Mouse (Mus musculus) monocyte, adult 2 months (primary cell): ENCODE results near the gene Pak7.
"Not testable (repeated sequence)": the region's sequence is repeated elsewhere in the genome, so short reads cannot be mapped to it uniquely, and the experiment has no call there.

Source experiments
- DNase-seq, 2 experiments: peaks; one replicate each; pipeline ENCODE4 v3.0.0; 2022; ENCODE audit warnings: low spot score in 2 of 2, low read depth in 1 of 2

Gene Pak7

DNA sequence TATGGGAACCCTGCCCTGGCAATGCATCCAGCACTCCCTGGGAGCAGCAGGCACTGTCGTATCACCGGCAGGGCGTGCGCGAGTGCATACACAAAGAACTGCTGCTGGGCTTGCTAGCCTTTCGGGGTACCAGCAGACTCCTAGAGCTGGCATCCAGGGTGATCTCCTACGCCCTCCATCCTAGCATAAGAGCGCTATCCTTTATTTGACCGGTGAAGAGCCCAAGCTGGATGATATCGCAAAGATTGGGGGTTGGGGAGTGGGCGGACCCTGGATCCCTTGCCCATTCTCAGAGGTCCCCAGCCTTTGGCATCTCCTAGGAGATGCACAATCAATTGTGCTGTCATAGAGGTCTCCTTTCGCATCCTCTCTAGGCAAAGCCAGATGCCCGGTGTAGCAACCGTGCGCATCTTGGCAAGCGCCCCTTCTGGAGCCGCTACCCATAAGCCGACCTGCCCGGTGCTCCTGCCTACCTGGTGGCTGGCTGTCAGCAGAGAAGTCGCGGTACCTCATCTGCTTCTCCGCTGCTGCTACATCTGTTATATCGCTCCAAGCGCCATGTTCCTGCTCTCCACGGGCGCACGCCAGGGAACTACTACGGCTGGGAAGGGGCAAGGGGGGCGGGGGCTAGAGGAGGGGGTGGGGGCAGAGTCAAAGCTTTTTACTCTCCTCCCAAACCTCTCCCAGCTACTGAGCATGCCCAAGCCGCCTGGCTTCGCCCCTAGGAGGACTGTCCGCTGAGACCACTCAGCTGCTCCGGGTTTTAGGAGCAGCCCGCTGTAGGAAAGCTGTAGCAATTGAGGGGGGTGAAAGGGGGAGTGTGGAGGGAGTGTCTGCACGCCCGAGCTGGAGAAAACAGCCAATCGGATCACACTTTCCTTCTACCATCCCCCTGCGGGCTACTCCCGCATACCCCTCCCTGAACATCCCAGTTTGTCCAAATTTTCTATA lies at the start of gene Pak7:
Gene Pak7, minus strand, starts transcription at position 787 of the 951 bp plus-strand sequence.
- DNase-seq, result no peak

DNA sequence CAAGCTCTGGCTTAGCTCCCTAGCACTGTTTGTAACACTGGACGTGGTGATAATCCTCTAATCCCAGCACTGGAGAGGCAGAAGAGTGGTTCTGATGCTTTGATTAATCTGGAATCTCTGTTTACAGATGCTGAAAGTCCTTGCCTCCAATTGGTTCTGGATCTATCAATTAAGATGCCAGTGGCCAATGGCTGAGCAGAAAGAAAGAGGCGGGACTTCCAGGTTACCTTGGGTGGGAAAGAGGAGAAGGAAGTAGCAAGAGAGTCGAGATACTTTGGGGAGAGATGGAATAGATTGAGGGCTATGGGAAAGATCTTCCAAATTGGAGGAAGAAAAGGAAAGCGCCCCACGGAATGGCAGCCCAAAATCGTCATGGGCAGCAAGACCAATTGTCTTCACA lies 37.8 kb upstream of the Pak7 start:
- no peak for DNase-seq

DNA sequence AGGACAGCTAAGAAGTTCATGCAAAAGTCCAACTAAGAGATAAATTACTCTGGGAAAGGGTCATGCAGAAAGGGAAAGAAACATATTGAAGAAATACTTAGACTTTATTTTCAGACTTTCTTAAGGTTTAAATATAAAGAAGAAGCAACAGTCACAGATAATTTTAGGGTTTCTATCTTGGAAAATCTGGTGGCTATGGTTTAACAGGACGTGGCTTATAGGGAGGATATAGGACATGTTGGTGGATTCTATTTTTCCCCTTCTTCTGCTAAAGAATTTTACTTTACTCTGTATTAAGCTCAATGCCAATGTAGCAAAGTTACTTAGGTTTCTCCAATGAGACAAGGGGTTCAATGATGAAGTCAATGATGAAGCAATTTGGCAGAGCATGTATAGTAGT lies 31.8 kb upstream of the Pak7 start:
- no peak for DNase-seq

DNA sequence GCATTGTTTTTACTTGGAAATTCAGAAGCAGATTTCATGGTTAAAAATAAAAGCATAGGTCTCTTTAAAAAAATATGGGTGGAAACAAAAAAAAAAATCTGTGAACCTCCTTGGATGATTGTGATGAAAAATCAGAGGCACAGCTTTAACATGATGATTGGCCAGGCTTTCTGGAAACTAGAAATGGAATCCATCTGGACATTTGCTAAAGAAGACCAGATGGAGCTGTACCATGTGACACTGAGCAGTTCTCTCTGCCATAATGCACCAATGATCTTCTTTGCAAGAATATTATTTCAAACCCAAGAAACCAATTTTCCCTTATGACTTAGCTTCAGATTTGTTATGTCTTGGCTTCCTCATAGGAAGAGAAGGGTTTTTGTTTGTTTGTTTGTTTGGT lies 28.6 kb upstream of the Pak7 start:
- DNase-seq, result no peak

DNA sequence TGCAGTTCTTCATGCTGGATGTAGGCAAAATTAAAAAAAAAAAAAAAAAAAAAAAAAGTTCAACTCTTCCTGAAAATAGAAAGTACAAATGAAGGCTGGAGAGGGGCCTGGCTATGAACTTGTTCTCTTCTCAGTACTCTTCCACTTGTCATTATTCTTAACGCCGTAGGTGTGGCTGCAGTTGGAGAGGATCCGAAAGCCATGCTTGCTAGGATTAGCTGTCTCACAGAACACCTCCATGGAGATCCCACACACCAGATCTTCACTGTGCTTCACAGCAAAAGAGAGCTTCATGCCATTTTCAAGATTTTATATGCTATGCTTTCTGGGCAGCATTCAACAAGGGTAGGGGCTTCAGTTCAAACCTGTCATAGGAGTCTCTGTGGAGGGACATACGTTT lies 14.8 kb upstream of the Pak7 start:
- DNase-seq, result no peak

DNA sequence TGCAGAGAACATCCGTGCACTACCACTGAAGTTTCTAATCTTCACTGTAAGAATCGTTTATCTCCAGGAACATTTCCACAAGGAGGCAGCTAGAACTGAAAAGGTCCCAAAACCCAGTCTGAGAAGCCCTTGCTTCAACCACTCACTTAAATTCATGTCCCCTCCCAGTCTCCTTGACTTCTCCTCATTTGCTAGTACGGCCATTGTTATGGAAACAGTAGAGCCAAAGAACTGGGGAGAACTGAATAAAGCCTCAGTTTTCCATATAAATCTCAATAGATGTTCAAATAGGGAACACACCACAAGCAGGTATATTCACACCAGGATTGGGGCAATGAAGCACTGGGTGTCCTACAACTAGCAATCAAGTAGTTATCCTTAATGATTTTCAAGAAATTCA lies 12.4 kb downstream of the Pak7 start:
- DNase-seq, result no peak

DNA sequence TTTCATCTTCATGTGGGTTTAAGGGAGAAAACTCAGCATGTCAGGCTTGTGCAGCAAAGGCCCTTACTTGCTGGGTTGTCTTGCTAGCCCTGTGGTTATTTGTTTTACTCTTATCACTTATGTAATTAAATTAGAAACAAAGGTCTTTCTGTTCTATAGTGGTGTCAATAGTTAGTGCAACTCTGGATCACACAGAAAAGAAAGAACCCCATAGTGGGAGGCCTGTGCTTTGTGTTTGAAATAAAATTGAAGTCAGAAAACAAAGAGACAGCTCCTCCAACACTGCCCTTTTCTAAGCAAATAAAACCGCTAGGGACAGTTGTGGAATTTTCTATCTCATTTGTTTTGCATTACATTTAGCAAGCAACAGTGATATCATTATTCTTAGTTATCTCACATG lies 15.4 kb downstream of the Pak7 start:
- no peak for DNase-seq

DNA sequence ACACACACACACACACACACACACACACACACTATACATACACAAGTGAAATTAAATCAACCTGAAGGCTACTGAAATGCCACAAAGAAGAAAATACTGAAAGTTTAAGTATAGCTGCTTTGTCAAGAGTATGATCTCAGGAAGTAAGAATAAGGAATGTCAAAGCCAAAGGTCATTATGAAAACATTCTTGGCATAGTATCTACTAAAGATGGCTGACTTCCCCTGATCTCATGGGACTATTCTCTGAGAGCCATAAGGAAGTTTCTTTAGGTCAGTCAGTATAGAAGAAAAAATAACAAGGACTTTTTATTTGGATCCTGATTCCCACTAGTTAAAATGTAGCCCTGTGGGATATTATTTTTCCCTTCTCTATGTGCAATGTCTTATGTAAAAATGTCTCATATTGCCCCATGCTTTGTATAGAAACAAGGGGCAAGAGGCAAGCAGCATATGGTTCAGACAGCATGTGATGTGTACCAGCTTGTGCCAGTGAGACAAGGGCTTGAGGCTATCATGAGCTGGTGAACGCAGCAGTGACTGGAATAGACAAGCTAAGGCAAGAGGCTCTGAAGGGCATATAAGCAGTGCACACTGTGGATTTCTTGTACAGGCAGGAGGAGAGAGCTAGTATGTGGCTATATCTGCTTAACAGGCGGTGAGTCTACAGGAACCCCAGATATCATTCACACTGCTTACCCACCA lies 36.2 kb downstream of the Pak7 start:
- no peak for DNase-seq

DNA sequence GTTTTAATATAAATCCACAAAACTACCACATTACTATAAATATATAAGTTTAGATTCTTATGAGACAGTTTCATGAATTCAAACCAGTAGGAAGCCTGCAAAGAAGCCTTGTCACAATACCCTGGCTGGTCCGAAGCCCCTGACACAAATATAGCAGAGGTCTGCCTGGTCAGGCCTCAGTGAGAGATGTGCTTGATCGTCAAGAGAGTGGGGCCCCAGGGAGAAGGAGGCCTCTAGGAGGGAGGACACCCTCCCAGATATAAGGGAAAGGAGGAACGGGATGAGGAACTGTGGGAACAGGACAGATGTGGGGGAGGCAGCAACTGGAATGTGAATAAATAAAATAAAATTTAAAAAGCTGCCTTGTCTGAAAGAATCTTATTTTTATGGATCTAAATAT lies 37.3 kb downstream of the Pak7 start:
- no peak for DNase-seq

DNA sequence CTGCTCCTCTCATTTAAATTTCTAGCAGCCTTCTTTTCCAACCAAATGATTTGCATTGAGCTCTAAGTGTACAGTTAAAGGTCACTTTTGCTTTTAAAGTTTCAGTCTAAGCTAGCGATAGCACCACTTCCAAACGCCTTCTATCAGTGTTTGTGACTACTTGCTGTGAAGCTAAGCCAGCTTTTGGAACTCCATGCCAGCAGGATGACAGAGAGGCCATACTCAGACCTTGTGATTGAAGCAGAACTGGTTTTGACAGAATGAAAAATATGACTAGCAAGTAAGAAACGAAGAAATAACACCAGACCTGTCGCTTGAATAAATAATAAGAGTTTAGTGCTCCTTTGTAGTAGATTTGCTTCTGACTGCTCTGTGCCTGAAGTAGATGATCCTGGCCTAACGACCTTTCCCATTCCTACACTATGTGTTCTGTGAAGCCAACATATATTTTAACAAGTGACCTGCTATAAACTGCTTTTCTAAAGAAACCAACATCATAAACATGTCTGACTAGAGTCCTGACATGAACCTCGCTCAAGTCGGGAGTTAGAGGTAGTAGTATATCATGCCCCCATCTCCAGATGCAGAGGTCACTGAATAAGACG lies 38.0 kb downstream of the Pak7 start:
- DNase-seq, result no peak

DNA sequence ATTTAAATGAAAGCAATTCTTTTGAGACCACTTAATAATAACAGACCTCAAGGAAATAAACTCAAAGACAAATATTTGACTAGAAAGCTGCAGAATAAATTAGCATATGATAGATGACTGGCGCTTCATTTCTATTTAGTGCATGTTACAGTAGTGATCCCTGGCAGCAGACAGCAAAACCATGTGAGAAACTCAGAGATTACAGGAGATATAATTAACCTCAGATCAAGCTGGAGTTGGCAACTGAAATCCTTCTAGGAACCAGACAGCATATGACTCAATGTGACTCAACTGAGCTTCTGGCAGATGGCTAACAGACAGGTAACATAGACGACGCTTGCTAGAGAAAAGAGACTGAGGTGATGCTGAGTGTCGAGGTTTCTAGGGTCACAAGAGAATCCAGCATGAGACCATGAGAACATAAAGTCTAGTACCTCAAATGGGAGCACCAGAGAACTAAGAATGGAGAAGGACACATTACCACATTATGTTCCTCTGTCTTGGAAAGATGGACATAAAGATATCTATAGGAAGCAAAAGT lies 43.5 kb downstream of the Pak7 start:
- not testable (repeated sequence) for DNase-seq

DNA sequence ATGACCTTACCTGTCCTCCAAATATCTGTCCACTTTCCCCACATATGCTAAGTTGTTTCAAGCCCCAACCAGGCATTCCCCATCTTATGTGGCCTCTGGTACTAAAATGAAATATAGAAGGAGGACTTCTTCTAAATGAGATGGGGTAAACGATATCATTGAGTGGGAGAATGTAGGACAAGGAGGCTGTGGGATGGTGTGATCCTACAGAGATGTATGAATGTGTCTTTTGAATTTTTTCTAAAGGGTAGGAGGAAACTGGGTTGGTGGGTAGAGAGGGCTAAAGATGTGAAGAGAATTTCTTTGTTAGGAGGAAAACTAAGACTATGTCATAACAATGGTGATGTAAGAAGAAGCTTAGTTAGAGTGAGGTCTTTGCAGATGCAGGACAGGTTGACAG lies 57.8 kb downstream of the Pak7 start:
- no peak for DNase-seq

DNA sequence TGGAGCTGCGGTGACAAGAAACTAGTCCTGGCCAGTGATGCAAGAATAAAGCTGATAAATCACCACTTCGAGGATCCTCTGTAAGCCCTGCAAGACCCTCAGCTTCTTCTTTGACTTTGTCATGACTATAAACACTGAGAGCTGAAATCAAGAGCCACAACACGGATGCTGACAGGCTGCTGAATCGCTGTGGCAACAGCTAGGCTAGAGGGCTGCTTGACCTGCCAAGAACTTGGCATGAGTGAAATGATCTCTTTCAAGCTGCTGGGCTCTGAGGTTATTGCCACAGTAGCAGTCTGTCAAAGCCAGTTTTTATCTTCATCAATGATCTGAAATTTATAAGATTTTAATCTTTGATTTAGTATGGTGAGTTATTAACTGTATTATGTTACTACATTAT lies 62.1 kb downstream of the Pak7 start:
- no peak for DNase-seq

DNA sequence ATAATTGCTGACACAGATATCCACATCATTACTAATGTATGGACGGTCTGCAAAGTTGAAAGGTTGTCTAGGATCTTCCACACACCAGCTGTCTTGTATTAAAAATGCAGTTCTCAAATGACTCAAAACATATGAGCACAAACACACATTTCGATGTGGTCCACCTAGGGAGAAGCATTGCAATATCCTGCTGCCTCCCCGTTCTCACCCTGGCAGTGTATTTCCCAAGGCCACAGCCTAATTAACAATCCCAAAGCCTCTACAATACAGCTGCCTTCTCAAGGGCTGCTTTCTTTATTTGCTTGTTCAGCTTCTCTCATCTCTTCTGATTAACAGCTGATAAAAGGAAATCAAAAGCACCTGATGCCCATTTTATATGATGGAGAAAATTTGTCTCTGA lies 78.5 kb downstream of the Pak7 start:
- DNase-seq, result no peak

DNA sequence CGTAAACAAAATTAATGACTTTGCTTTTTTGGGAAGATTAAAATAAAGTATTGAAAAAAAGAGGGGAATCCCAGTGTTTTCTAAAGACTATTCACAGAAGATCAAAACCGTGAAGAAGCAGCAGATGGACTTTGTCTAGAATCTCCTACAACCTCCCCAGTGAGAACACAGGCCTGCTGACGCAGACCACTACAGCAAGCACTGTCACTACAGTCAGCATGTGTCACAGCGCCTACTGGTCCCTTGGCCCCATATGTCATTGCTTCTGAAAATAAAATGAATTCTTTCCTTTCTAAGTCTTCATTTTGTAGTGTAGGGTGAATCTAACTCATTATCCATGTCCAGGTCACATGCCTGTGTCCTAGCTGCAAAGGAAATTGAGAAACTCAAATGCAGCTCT lies 79.0 kb downstream of the Pak7 start:
- no peak for DNase-seq

DNA sequence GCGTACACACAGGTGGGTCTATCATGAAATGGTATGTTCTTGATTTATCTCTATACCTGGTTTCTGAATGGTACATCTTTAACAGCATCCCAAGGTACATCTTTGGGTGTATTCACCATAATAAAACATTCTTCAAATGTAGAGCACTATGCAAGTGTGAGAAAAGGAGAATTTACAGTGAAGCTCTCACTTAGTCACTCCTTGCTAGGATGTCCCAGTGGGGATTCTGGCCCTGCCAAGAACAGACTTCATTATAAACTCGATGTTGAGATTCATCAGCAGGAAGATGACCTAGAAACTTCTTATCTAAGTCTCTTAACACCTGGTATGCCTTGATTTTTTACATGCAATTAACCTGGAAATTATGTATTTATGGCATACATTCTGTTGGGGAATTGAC lies 85.6 kb downstream of the Pak7 start:
- no peak for DNase-seq

DNA sequence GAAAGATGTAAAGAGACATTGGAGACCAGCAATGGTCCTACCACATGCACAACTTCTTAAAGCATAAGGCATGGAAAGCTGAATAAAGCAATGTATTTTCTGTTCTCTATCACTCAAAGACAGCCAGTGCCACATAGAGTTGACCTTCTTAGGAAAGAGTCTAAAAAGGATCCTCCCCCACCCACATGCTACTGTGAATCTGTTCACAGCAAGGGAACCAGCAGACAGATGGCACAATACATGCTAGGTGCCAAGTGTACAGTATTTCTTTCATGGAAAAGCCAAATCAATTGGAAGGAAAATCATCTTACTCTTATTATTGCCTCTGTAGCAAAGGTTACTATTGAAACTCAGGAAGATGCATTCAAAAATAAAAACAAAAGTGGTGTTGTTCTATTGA lies 86.4 kb downstream of the Pak7 start:
- no peak for DNase-seq

DNA sequence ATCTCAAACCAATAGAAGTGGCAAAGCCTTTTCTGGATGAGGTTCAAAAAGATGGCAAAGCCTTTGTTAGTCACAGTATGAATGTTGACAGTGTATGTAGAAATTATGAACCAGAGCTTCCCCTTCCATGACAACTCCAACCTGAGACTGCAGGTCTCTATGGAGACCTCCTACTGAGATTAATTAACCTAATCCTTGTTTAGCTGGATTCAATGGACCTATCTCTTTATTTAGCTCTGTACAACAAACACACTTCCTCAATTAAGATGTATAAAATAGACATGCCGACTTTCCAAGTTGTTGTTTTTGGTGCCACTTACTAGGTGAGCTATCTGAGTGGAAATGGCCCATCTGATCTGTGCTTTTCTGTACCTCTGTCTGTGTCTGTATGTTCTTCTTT lies 90.4 kb downstream of the Pak7 start:
- DNase-seq, result no peak

DNA sequence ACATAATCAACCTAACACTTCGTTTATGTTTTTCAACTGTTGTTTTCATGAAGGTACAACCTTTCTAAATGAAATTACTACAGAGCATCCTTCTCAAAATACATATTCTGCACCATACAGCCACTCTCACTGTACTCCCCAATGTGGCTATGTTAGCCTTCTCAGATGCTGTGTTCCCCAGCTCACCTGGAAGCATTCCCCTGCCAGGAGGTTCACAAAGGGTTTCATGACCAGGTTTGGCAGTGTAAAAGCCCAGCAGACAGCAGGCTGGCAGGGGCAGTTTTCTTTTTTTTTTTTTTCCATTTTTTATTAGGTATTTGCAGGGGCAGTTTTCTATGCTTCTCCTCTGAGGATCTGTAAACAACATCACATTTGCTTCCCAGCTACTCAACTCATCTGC lies 105.7 kb downstream of the Pak7 start:
- no peak for DNase-seq

DNA sequence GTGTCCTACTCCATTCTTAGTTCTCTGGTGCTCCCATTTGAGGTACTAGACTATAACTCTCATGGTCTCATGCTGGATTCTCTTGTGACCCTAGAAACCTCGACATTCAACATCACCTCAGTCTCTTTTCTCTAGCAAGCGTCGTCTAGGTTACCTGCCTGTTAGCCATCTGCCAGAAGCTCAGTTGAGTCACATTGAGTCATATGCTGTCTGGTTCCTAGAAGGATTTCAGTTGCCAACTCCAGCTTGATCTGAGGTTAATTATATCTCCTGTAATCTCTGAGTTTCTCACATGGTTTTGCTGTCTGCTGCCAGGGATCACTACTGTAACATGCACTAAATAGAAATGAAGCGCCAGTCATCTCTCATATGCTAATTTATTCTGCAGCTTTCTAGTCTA lies 145.8 kb downstream of the Pak7 start:
- not testable (repeated sequence) for DNase-seq

DNA sequence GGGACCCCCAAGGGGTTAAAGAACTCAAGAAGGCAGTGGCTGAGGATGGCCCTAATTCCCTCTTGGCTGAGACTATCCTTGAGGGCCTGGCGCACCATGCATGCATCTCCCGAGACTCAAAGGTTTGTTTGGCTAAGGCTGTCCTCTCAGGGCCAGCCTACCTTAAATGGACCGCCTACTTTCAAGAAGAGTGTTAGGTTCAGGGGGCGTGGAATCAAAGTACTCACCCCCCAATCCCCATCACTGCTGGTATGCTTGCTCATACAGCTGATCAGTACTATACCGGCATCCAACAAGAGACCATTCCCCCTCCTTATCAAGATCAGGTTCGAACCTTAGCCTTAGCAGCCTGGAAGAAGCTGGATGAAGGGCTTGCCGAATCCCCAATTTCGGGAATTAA lies 156.5 kb downstream of the Pak7 start:
- no peak for DNase-seq

DNA sequence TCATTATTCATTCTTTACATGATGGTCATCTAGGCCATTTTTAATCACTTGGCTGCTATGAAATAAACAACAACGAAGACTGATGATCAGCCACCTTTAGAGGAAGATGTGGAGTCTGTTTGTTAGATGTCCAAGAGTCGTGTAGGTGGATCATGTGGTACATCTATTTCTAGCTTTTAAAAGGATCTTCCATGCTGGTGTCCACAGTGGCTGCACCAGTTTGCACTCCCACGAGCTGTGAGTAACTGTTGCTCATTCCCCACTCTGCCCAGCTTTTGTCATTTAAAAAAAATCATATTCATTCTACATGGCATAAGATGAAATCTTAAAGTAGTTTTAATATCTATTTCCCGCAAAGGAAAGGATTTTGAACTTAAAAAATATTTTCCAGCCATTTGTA lies 183.7 kb downstream of the Pak7 start:
- no peak for DNase-seq
